Mouse (Mus musculus) gonadal fat pad, adult 2 months (tissue): Measurements from ENCODE around the gene Ighmbp2. TPM values are rescaled to one million over a fixed set of nuclear protein-coding genes. Genes with fewer than 3 reads are reported as not detected.
"Not testable (repeated sequence)": the region's sequence is repeated elsewhere in the genome, so short reads cannot be mapped to it uniquely, and the experiment has no call there.

Experiments used
- DNase-seq: peaks from one replicate; pipeline ENCODE4 v3.0.0-alpha.2; 2012; ENCODE audit warnings: low read depth
- polyA plus RNA-seq: library from polyadenylated mRNA; depleted of rRNA; stranded (reverse); fragments of >200 nt; gene quantifications from 2 replicates; pipeline ENCODE4 v1.2.3, GENCODE M21; 2012

Ighmbp2 gene
- polyA plus RNA-seq, 1 experiment: 7.4 TPM

DNA sequence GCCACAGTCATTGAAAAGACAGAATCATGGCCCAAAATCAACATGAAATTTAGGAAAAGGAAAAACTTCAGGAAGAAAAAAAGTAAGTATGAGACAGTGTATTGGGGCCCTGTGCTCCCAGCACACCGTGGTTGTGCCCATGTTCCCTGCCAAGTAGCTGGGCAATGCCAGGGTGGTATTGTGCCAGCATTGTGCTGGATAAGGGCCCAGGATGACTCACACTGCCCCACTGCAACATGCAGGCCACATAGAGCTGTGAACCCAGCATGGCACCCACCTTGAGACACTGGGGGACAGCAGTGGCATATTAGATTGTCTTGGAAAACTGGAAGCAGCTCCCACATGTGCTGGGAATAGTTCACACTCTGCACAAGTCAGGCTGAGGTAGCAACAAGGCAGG lies 6.2 kb upstream of the Ighmbp2 start:
- DNase-seq: no peak

DNA sequence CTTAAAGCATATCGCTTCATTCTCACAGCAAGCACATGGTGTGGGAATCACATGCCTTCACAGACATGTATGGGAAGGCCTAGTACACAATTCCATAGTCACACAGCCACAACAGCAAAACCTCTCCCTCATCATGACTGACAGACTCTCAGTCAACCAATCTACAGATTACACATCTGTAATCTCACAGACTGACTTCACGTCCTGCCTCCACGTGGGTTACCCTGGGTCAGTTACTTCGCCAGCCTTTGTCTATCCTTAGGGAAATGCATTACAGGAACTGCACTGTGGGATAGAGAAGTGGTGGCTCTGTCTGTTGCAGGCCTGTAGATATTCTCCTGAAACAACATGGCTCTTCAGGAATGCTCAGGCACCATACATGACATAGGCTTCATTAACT lies 931 bp downstream of the Ighmbp2 start:
- no peak for DNase-seq

DNA sequence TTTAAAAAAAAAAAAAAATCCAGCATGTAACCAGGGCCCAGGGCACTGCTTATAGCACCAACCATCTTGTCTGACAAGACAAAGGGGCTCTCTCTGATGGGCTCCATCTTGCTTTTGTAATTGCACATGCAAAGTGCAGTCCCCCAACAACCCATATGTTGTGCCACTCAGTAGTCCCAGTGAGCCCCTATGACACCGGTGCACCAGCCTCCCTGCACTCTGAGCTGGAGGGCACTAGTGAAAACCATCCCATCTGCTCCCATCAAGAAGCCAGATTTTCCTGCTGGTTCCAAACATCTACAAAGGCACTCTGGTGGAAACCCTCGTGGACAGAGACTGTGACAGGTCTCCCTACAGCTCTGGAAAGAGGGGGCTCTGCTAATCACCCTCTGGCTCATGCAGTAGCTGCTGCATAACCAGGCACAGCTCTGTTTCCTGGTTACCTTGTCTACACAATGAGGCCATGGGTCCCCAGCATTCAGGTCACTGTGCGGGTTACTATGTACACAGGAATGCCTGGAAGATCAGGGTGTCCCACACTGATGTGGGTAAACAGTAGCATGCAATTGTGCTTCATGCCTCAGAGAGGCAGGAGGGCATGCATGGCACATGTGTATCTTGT lies 7.0 kb downstream of the Ighmbp2 start:
- DNase-seq: no peak

DNA sequence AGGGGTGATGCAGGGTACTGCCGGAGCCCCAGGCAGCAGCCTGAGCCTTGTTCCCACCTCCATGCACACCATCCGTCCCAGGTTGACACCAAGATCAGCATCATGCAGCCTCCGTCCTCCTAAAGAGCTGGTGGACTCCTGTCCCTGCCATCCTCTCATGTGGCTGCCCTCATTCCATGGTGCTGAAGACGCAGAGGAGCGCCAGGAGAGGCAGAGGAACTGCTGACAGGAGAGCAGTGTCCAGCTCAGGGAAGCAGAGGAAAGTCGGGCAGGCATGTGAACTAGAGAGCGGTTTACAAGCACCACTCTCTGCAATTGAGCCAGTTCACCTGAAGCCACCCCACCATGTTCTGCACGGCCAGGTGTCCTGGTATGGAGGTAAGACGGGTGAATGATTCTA lies 9.5 kb downstream of the Ighmbp2 start:
- no peak for DNase-seq

DNA sequence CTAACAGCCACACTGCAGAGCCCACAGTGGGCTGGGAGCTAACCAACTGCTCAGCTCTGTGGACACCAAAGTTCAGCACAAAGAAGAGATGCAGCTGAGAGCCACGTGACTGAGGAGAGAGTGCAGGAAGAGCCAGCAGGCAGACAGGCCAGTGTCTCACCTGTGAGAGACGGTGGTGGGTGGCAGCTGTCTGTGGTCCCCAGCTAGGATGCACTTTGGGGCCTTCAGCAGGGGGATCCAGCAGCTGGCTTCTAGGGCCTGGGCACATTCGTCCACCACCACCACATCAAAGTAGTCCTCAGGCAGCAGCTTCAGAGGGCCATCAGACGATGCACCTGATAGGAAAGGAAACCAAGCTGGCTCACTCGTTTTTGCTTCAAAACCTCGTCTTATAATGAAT lies 11.5 kb downstream of the Ighmbp2 start:
- no peak for DNase-seq

DNA sequence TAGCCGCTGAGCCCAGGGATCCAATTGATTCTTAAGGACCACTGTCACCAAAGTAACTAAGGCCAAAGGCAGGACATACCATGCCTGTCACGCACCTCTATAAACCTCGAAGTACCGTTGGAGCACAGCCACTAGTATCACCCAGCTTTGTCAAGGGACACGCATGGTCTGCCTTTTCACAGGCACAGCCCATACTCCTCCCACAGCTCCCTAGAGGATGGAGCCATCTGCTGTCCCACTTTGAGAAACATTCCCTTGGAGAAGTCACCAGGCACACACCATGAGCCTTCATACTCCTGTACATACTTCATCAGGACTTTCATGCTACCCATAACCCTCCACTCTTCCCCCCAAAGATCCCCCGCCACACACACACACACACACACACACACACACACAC lies 13.0 kb downstream of the Ighmbp2 start:
- DNase-seq: no peak

DNA sequence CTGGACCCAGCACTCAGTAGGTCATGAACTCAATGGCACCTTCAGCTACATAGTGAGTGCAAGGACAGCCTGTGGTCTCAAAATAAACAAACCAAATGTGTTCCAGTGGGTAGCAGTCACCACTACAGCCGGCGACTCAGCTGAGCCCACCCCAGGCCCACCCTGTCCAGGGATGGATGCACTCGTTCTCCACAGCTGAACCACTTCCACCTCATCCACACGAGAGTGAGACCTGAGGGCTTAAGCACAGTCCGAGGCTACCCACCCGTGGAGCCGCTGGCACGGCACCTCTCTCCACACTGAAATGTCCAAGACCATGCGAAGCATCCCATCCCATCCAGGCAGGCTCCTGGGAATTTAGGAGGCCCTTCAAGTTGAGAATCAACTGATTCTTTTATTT lies 13.5 kb downstream of the Ighmbp2 start:
- DNase-seq: no peak

DNA sequence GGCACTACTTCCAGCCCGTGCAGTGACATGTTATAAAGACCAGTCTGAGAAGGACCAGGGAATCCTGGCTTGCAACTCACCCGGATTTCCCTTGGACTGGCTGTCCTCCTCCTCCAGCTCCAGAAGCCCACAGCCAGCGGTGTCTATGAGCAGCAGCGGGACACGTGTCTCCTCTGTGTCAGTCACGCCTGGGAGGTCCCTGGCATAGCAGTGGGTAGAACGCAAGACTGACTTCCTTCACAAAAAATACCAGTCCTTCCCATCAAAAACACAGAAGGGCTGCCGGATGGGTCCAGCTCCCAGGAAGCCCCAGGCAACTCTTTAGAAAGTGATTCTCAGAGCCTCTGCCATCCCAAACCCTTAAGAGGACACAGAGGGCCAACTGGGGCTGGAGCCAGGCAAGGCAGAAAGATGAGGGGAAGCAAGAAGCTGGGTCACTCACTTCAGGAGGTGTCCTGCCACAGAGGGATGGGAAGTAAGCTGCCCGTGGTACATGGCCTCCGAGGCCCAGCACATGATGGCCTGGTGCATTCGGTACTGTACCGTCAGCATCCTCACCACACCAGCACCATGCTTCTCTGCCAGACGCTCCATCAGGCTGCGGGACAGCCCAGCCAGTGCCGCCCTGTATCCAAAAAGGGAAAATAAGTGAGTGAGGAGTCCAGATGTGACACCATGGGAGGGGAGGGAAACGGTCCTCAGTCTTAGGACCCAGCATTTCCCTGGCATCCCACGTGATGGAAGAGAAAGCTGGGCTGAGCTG lies 14.4 kb downstream of the Ighmbp2 start:
- no peak for DNase-seq

DNA sequence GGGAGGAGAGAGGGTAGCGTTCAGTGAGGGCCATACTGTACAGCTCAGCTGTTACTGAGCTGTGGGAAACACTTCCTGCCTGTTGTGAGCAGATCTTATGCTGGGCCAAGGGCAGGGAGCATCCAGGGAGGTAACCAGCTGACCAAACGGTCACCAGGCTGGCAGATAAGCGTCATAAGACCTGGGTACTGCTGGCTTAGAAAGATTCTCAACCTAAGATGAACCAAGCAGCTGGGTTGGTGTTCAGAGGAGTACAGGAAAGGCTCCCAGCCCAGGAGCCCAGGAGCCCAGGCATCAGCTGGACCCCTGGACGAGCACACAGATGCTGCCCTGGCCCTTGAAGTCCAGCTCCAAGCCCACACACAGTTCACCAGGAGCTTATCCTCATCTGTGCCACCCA lies 15.5 kb downstream of the Ighmbp2 start:
- DNase-seq: no peak

DNA sequence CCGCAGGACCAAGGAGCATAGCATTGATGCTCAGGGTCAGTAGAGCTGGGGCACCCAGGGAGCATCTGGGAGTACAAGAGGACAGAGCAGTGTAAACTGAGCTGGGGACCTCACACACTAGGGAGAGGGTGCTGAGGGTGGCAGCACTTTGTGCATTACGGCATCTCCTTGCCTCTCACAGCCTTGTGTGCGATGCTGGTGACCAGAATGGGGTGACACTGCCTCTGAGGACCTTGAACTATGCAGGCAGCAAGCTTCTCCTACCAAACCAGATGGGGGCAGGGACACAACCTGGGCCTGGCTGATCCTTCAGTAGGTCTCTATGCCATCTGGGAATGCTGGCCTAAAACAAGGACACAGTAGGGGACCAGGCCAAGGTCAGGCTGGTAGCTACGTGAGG lies 16.1 kb downstream of the Ighmbp2 start:
- no peak for DNase-seq

DNA sequence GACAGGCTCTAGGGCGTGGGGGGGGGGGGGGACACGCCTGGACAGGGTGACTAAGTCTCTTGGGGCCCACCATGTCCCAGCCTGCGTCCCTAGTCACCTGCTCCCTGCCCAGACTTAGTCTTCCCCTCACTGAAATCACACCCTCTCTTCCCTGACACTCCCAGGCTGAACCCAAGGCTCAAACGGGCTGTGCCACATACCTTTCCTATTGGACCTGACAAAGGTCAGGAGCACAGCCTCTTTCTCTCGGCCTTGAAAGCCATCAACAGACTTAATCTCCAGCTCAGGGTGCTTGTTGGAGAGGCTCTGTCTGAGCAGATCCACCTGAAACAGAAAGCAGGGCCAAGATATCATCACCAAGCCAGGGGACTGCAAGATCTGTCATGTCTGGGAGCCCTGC lies 16.7 kb downstream of the Ighmbp2 start:
- no peak for DNase-seq

DNA sequence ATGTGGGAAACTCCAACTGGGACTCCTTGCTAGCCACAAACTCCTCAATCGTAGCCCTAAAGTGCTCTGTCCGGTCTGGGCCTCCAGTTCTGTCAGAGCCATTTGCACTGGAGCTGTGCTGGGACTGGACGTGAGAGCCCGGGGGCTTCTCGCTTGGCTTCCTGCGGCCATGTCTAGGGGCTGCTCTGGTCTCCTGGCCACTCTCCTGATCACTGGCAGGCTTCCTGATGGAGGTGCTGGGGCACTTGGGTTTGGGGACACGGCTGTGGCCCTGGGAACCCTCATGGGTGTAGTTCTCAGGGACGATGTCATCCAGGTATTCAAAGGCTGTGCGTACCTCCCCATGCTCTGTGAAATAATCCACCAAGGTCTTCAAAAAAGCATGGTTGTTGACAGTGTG lies 17.6 kb downstream of the Ighmbp2 start:
- no peak for DNase-seq

DNA sequence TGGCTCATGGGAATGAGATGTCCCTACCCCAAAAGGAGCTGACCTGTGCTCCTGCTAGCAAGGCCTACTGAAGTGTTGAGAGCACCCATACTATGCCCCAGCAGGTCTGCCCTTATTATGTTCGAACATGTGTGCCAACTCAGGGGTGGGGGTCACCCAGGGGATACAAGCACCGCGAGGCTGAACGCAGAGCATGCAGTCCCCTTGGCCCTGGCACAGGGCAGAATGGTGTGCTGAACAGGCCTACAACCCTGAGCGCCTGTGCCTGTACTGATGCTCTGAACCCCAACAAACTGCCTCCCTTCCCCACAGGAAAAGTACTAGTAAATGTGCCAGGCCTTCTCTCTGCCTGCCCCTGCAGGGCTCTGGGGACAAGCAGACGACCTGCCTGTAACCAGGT lies 18.5 kb downstream of the Ighmbp2 start:
- DNase-seq: no peak

DNA sequence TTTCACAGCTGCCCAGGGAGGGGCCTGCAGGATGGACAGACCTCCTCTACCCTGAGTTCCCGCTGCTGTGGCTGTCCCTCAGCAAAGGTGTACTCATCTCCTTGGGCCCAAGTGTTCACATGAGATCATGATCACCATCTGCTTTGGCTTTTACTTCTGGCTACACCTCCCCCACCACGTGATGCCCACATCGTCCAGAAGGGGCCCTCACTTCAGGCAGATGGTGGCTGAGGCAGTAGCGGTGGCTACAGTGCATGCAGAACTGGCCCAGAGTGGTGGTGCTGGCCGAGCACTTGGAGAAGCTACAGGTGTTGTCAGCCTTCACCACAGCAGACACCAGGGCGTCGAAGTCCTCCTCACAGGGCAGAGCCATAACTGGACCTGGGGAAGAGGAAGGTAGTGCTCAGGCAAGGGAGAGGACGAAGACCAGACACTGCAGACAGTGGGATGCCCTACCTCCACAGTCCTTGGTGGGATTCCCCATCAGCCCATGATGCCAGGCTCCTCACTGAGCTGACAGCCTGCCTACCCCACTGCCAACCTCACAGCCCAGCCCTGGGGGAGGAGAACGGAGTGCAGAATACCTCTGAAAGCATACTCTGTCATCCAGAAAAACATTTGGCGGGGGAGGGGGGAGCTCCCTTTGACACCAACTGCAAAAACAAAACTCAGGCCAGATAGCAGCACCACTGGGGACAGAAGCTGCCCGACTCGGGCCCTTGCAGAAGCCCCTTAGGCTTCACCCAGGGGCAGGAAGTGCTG lies 20.9 kb downstream of the Ighmbp2 start:
- DNase-seq: no peak

DNA sequence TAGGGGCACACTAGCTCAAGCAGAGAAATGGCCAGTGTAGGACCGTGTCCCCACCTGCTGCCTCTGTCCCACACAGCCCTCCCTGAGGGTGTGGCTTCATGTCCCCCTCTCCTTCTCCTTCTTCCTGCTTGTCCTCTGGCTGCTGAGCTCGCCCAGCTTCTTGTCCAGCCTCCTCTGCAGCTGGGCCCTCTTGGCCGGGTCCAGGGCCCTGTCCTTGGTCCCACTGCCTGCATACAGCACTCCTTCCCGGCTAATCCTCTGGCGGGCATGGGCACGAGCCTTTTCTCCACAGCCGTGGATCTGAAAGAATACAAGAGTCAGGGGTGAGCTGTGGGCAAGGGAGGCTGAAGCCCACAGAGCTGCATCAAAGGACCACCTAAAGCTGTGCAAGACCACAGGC lies 21.5 kb downstream of the Ighmbp2 start:
- DNase-seq: no peak

DNA sequence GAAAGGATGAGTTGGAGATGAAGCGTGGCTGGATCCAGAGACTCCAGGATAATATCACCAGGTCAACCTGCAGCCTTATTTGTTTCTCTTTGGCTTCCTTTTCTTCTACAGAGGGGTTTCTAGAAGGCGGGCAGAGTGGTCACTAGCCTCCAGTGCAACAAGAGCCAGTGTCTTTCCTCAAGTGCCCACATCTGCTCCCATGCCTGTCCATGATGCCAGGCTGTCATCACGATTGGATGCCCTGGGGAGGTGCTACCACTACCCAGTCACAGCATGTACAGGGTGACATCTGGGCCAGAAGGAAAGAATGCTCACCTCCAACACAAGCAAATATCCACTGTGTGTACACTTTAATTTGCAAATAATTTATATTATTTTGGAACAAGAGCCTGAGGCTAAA lies 22.2 kb downstream of the Ighmbp2 start:
- no peak for DNase-seq

DNA sequence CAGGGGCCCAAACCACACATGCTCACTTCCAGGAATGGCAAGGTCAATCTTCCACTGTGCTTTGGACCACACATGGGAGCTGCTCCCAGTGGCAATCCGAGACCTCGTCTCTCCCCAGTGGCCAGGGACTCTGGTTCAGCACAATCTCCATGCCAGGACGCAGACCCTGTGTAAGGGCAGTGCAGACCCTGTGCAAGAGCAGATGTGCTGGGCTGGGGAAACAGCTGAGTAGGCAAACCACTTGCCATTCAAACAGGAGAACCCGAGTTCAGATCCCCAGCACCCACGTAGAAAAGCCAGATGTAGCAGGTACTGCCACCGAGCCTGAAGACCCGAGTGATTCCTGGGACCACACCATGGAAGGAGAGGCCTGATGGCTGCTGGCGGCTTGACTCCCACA lies 22.8 kb downstream of the Ighmbp2 start:
- no peak for DNase-seq

DNA sequence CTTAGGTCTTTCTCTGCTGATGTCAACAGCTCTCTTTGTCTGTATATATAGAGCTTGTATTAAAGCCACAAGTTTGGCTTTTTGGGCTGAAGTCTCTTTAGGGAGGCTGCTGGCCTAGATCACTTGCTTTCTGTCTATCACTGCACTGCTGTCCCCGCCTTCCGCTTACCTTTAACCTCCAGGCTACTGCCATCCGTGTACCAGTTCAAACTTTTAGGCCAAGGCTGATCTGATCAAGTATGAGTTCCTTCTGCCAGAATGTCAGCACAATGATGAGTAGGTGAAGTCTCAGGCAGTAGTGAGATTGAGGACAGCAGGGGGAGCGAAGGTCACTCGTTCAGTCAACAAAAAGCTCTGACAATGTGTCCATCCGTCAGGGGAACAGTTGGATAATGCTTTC lies 57.6 kb downstream of the Ighmbp2 start:
- DNase-seq: not testable (repeated sequence)

DNA sequence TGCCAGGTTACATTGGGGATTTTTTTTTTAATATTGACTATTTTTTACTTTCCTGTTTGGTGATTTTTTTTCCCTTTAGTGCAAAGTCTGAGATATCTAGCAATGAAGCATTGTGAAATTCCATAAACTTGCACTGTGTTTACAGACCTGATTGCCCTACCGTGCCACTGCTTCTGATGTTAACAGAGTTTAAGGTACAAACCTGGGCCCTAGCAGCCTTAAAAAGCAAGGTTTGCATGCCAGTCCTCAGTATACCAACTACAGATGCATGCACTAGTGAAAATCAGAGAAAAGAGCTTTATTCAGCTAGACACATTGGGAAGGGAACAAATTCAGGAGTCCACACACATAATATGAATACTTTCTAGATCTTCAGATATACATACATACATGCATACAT lies 67.9 kb downstream of the Ighmbp2 start:
- DNase-seq: not testable (repeated sequence)
